Comparison of ENCODE assay signal across 12 mouse cellular contexts in the genomic region with DNA sequence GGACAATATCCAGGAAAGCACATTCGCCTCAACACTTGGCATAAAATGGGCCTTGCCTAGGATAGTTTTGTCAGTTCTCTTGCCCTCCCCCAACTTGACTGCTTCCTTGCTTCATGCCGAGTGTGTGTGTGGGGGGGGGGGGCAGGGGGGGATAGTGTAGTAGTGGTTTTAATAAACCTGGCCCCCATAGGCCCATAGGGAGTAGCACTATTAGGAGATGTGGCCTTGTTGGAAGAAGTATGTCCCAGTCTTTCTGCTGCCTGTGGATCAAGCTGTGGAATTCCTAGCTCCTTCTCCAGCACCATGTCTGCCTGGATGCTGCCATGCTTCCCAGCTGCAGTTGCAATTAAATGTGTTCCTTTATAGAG.
DNase-seq lines count a peak whose midpoint lies in the region; ATAC-seq lines count a peak whose summit lies in the region.
"Had no signal": no experiment of that assay in that cellular context is flagged by ENCODE, and none has a peak within 500 bp of the region (broad histone marks: within the 10 kb centered on the region; RNA-seq: fewer than 3 reads in every experiment).

No protein-coding gene starts in this region.

- intact Hi-C loops in heart, postnatal 10 days (cut with DNase I) = no loop called here

- H3K4me1 ChIP-seq in heart, embryonic 12.5 days (replicated peaks) = peaks cover 14% of the 10 kb centered on the region
- H3K4me1 ChIP-seq in embryonic facial prominence, embryonic 11.5 days (ENCODE audit: control insufficient read depth, insufficient read depth, low read length) = no peaks in the 10 kb centered on the region
- no peaks in the 10 kb centered on the region for H3K4me1 ChIP-seq in hindbrain, embryonic 11.5 days (replicated peaks; ENCODE audit: control insufficient read depth, insufficient read depth, low read length)
- H3K4me1 ChIP-seq in midbrain, embryonic 12.5 days = peaks cover 12% of the 10 kb centered on the region
- H3K4me1 ChIP-seq: megakaryocyte, embryonic 14.5 days had no signal

- peak; percentile 51 for ATAC-seq in heart, embryonic 12.5 days (ENCODE audit: insufficient number of reproducible peaks, low FRiP score)
- peak; percentile 47 for ATAC-seq in embryonic facial prominence, embryonic 11.5 days (replicated peaks; ENCODE audit: insufficient number of reproducible peaks, low FRiP score, low TSS enrichment, low read depth)
- ATAC-seq in hindbrain, embryonic 11.5 days (ENCODE audit: low FRiP score) = peak; percentile 54; the same call in 1 of the 2 replicates
- ATAC-seq in midbrain, embryonic 12.5 days (ENCODE audit: low FRiP score, low read depth) = peak; percentile 31; the same call in 1 of the 2 replicates
- no peak for ATAC-seq in megakaryocyte-erythroid progenitor cell, adult 5-6 weeks (replicated peaks; ENCODE audit: low FRiP score, low TSS enrichment, poor library complexity, severe bottlenecking)

- H3K36me3 ChIP-seq in heart, embryonic 12.5 days = no peaks in the 10 kb centered on the region
- H3K36me3 ChIP-seq in embryonic facial prominence, embryonic 11.5 days (replicated peaks; ENCODE audit: control insufficient read depth, insufficient read depth, low read depth, low read length) = no peaks in the 10 kb centered on the region
- no peaks in the 10 kb centered on the region for H3K36me3 ChIP-seq in hindbrain, embryonic 11.5 days (ENCODE audit: control insufficient read depth, insufficient read depth, low read length)
- no peaks in the 10 kb centered on the region for H3K36me3 ChIP-seq in midbrain, embryonic 12.5 days

- no peak overlapping the region for H3K9ac ChIP-seq in heart, embryonic 12.5 days
- H3K9ac ChIP-seq in embryonic facial prominence, embryonic 11.5 days (replicated peaks; ENCODE audit: low read length) = no peak overlapping the region; the same call in 1 of the 2 replicates
- H3K9ac ChIP-seq in hindbrain, embryonic 11.5 days (ENCODE audit: low read depth, low read length) = no peak overlapping the region
- H3K9ac ChIP-seq in midbrain, embryonic 12.5 days (replicated peaks) = no peak overlapping the region

- H3K4me2 ChIP-seq in heart, embryonic 12.5 days = peak overlapping the region; percentile 32
- H3K4me2 ChIP-seq in embryonic facial prominence, embryonic 11.5 days (ENCODE audit: low read depth, low read length) = no peak overlapping the region
- no peak overlapping the region for H3K4me2 ChIP-seq in hindbrain, embryonic 11.5 days (replicated peaks; ENCODE audit: low read depth, low read length)
- H3K4me2 ChIP-seq in midbrain, embryonic 12.5 days (replicated peaks) = peak overlapping the region; percentile 19; the same call in 1 of the 2 replicates
- H3K4me2 ChIP-seq: liver, embryonic 11.5 days had no signal

- no peak for DNase-seq in heart, postnatal 10 days
- DNase-seq in embryonic facial prominence, embryonic 11.5 days (ENCODE audit: low spot score) = no peak
- DNase-seq in hindbrain, embryonic 11.5 days (ENCODE audit: low spot score) = no peak
- no peak for DNase-seq in adrenal gland, adult (ENCODE audit: inconsistent age in 2 of 2, low spot score in 1 of 2)
- DNase-seq in left cerebral cortex, adult 18-20 months (ENCODE audit: low spot score in 2 of 2) = no peak
- DNase-seq: adrenal gland, postnatal 10 days; cerebellum, adult 9-10 months had no signal

- peak overlapping the region; percentile 67; the same call in 1 of the 2 replicates for H3K27ac ChIP-seq in heart, embryonic 12.5 days (ENCODE audit: poor library complexity, severe bottlenecking)
- H3K27ac ChIP-seq in embryonic facial prominence, embryonic 11.5 days (replicated peaks; ENCODE audit: low read depth, low read length) = peak overlapping the region; percentile 38; the same call in 1 of the 2 replicates
- H3K27ac ChIP-seq in hindbrain, embryonic 11.5 days (ENCODE audit: low read depth, low read length) = no peak overlapping the region
- H3K27ac ChIP-seq in midbrain, embryonic 12.5 days (replicated peaks) = no peak overlapping the region

- H3K27me3 ChIP-seq in heart, embryonic 12.5 days (replicated peaks) = no peaks in the 10 kb centered on the region
- no peaks in the 10 kb centered on the region for H3K27me3 ChIP-seq in embryonic facial prominence, embryonic 11.5 days (ENCODE audit: control insufficient read depth, insufficient read depth, low read length)
- no peaks in the 10 kb centered on the region for H3K27me3 ChIP-seq in hindbrain, embryonic 11.5 days (ENCODE audit: control insufficient read depth, insufficient read depth, low read length)
- peaks cover 20% of the 10 kb centered on the region for H3K27me3 ChIP-seq in midbrain, embryonic 12.5 days
- H3K27me3 ChIP-seq: megakaryocyte, embryonic 14.5 days had no signal

- H3K4me3 ChIP-seq in heart, embryonic 12.5 days = no peak overlapping the region
- no peak overlapping the region for H3K4me3 ChIP-seq in embryonic facial prominence, embryonic 11.5 days (ENCODE audit: low read depth, low read length)
- no peak overlapping the region for H3K4me3 ChIP-seq in hindbrain, embryonic 11.5 days (ENCODE audit: low read depth, low read length)
- H3K4me3 ChIP-seq in midbrain, embryonic 12.5 days = no peak overlapping the region
- H3K4me3 ChIP-seq: megakaryocyte, embryonic 14.5 days had no signal

- WGBS in heart, embryonic 12.5 days = 24% methylated on average over 2 of the region's 2 CpGs
- WGBS in embryonic facial prominence, embryonic 11.5 days = 19% methylated on average over 2 of the region's 2 CpGs
- 35% methylated on average over 2 of the region's 2 CpGs for WGBS in hindbrain, embryonic 11.5 days
- WGBS in midbrain, embryonic 12.5 days = 35% methylated on average over 2 of the region's 2 CpGs

- 0 out of 2 replicates have a peak, but pooled peaks cover 5% of the 10 kb centered on the region for H3K9me3 ChIP-seq in heart, embryonic 12.5 days (replicated peaks)
- no peaks in the 10 kb centered on the region for H3K9me3 ChIP-seq in embryonic facial prominence, embryonic 11.5 days (replicated peaks; ENCODE audit: control insufficient read depth, low read length)
- H3K9me3 ChIP-seq in hindbrain, embryonic 11.5 days (ENCODE audit: control insufficient read depth, low read length) = no peaks in the 10 kb centered on the region
- H3K9me3 ChIP-seq in midbrain, embryonic 12.5 days = no peaks in the 10 kb centered on the region

Comparison
In these comparisons a context has a peak if more than half of its experiments do, and no peak if none do; other contexts are left out.
1. H3K27ac ChIP-seq: peak in heart, embryonic 12.5 days (single experiment) and embryonic facial prominence, embryonic 11.5 days (single experiment); none in hindbrain, embryonic 11.5 days (single experiment) and midbrain, embryonic 12.5 days (single experiment).
2. H3K4me2 ChIP-seq: peak in heart, embryonic 12.5 days (single experiment) and midbrain, embryonic 12.5 days (single experiment); none in embryonic facial prominence, embryonic 11.5 days (single experiment) and hindbrain, embryonic 11.5 days (single experiment).